Mouse (Mus musculus): ENCODE results near the gene Add3. TPM values are rescaled to one million over a fixed set of nuclear protein-coding genes. Genes with fewer than 3 reads are reported as not detected.

Add3 gene
- total and polyA plus RNA-seq, 3 experiments: 16.3 to 18.4 (median 16.4) TPM

GRCm38 (mm10) chr19:53168576-53168975, 28.3 kb downstream of the Add3 start:
- no peak overlapping the region for H3K4me3 ChIP-seq (replicated peaks in 1 of 3; ENCODE audit: low read depth in 2 of 3, low read length in 2 of 3, poor library complexity in 1 of 3)
- H3K36me3 ChIP-seq (replicated peaks in 1 of 2; ENCODE audit: control insufficient read depth in 1 of 2, insufficient read depth in 1 of 2, low read length in 1 of 2): peaks cover 0 to 5% of the 10 kb centered on the region in 2 experiments
- no peaks in the 10 kb centered on the region for H3K27me3 ChIP-seq (replicated peaks)
- H3K9ac ChIP-seq (ENCODE audit: insufficient read depth, low read depth): no peak overlapping the region
- peaks cover 5 to 7% of the 10 kb centered on the region in 2 experiments; a peak in 3 of 4 replicates for H3K4me1 ChIP-seq (ENCODE audit: control insufficient read depth in 1 of 2, insufficient read depth in 2 of 2)
- no peak overlapping the region for H3K4me2 ChIP-seq (ENCODE audit: insufficient read depth, low read depth, poor library complexity, severe bottlenecking)
- no peak for DNase-seq (ENCODE audit: extremely low read depth)
- H3K79me2 ChIP-seq (replicated peaks; ENCODE audit: control insufficient read depth, extremely low read depth, insufficient read depth, poor library complexity, severe bottlenecking): no peaks in the 10 kb centered on the region
- peaks cover 2% of the 10 kb centered on the region for H3K9me3 ChIP-seq (replicated peaks; ENCODE audit: low read length)
- in situ Hi-C loops (cut with MboI; ENCODE audit: low pct_ligation_motif_present, low pct_unique_long_range_greater_than_20kb, low sequenced_read_pairs) (no loop called here), dilution Hi-C loops (cut with MboI; ENCODE audit: extremely low pct_ligation_motif_present, extremely low pct_unique_long_range_greater_than_20kb, low sequenced_read_pairs) (no loop called here)
- TF ChIP-seq JUN (IDR thresholded peaks at IDR 0.05; ENCODE audit: insufficient read depth, low read depth, low read length) (no peak), HCFC1 (IDR thresholded peaks at IDR 0.05; ENCODE audit: low read depth, low read length) (no peak), IRF4 (IDR thresholded peaks at IDR 0.05; ENCODE audit: low read depth, low read length) (no peak), CHD2 (IDR thresholded peaks at IDR 0.05; ENCODE audit: low read length) (no peak), BHLHE40 (IDR thresholded peaks at IDR 0.05; ENCODE audit: low read depth, low read length) (no peak), NELFE (IDR thresholded peaks at IDR 0.05; ENCODE audit: low read depth, low read length) (no peak)
- no peak overlapping the region for H3K27ac ChIP-seq (ENCODE audit: insufficient read depth, low read depth)

- Histone ChIP-seq H3K36me3 (replicated peaks in 1 of 2; ENCODE audit: control insufficient read depth in 1 of 2, insufficient read depth in 1 of 2, low read length in 1 of 2) (peaks cover 0 to 5% of the 10 kb centered on the region in 2 experiments), H3K4me1 (ENCODE audit: control insufficient read depth in 1 of 2, insufficient read depth in 2 of 2) (peaks cover 5 to 13% of the 10 kb centered on the region in 2 experiments; a peak in 3 of 4 replicates), H3K4me3 (replicated peaks in 1 of 3; ENCODE audit: low read depth in 2 of 3, low read length in 2 of 3, poor library complexity in 1 of 3) (no peak overlapping the region), H3K79me2 (replicated peaks; ENCODE audit: control insufficient read depth, extremely low read depth, insufficient read depth, poor library complexity, severe bottlenecking) (no peaks in the 10 kb centered on the region), H3K27ac (ENCODE audit: insufficient read depth, low read depth) (no peak overlapping the region), H3K4me2 (ENCODE audit: insufficient read depth, low read depth, poor library complexity, severe bottlenecking) (no peak overlapping the region), H3K9ac (ENCODE audit: insufficient read depth, low read depth) (no peak overlapping the region), H3K9me3 (replicated peaks; ENCODE audit: low read length) (peaks cover 2% of the 10 kb centered on the region), H3K27me3 (replicated peaks) (no peaks in the 10 kb centered on the region)
- TF ChIP-seq IRF4 (IDR thresholded peaks at IDR 0.05; ENCODE audit: low read depth, low read length) (no peak), MAX (IDR thresholded peaks at IDR 0.05; ENCODE audit: low read length) (no peak), NRF1 (IDR thresholded peaks at IDR 0.05; ENCODE audit: low read depth, low read length) (no peak), JUND (conservative IDR thresholded peaks at IDR 0.05; ENCODE audit: low read depth, low read length) (no peak), MEF2A (IDR thresholded peaks at IDR 0.05; ENCODE audit: borderline replicate concordance, low read depth, low read length) (no peak), NELFE (IDR thresholded peaks at IDR 0.05; ENCODE audit: low read depth, low read length) (no peak), PAX5 (IDR thresholded peaks at IDR 0.05; ENCODE audit: low read length) (no peak), BHLHE40 (IDR thresholded peaks at IDR 0.05; ENCODE audit: low read depth, low read length) (no peak), MAFK (IDR thresholded peaks at IDR 0.05; ENCODE audit: insufficient replicate concordance, low read length) (no peak), MYC (IDR thresholded peaks at IDR 0.05; ENCODE audit: low read depth, low read length) (no peak), CHD1 (IDR thresholded peaks at IDR 0.05; ENCODE audit: low read depth, low read length) (no peak), SMC3 (IDR thresholded peaks at IDR 0.05; ENCODE audit: low read depth, low read length) (no peak), POLR2AphosphoS2 (IDR thresholded peaks at IDR 0.05; ENCODE audit: low read depth, low read length) (no peak), MXI1 (IDR thresholded peaks at IDR 0.05; ENCODE audit: low read depth, low read length) (no peak), ZNF384 (IDR thresholded peaks at IDR 0.05; ENCODE audit: low read depth, low read length) (no peak), UBTF (IDR thresholded peaks at IDR 0.05; ENCODE audit: low read depth, low read length) (no peak), POLR2A (IDR thresholded peaks at IDR 0.05; ENCODE audit: low read depth, low read length) (no peak), KAT2A (IDR thresholded peaks at IDR 0.05; ENCODE audit: insufficient replicate concordance, low read length) (no peak), MAZ (IDR thresholded peaks at IDR 0.05; ENCODE audit: low read depth, low read length) (no peak), USF1 (IDR thresholded peaks at IDR 0.05; ENCODE audit: low read depth, low read length) (no peak)
- DNase-seq (ENCODE audit: extremely low read depth): no peak
- dilution Hi-C loops (cut with MboI; ENCODE audit: extremely low pct_ligation_motif_present, extremely low pct_unique_long_range_greater_than_20kb, low sequenced_read_pairs): no loop called here
- in situ Hi-C loops (cut with MboI; ENCODE audit: low pct_ligation_motif_present, low pct_unique_long_range_greater_than_20kb, low sequenced_read_pairs): no loop called here
Measured at GRCm38 (mm10) chr19:53170651-53171050, 30.4 kb downstream of the Add3 start.
